Mouse (Mus musculus): ENCODE data around the gene Adra1d.

Adra1d gene

DNA sequence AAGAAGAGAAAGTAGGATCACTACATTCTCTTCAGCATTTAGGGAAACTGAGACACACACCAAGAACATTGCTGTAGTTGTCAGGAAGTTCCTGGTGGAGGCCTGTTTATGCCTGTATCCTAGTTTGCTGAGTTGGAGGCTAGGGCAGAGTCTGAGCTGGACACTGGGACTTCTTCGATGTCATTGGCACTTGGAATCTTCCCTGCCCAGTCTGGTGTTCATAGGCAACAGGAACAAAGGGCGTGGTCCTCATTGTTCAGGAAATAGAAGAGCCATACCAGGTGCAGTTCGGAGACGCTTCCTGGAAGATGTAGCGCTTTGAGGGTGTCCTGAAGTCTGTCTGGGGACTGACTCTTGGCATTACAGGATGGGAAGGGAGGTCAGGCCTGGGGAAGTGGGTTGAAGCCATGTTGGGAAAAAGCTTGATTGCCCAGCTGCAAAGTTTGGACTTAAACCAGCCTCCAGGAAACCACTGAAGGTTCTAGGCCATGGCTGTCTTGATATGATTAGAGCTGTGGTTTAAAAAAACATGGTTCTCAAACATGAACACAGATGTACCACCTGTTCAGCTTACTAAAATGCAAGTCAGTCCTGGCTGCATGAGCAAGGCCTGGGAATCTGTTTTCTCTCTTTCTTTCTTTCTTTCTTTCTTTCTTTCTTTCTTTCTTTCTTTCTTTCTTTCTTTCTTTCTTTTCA, 65.8 kb downstream of the Adra1d start:
- DNase-seq, result no peak

All from cerebellum, postnatal 10 days (tissue).